ENCODE assay signal across 9 mouse cellular contexts in the genomic region with DNA sequence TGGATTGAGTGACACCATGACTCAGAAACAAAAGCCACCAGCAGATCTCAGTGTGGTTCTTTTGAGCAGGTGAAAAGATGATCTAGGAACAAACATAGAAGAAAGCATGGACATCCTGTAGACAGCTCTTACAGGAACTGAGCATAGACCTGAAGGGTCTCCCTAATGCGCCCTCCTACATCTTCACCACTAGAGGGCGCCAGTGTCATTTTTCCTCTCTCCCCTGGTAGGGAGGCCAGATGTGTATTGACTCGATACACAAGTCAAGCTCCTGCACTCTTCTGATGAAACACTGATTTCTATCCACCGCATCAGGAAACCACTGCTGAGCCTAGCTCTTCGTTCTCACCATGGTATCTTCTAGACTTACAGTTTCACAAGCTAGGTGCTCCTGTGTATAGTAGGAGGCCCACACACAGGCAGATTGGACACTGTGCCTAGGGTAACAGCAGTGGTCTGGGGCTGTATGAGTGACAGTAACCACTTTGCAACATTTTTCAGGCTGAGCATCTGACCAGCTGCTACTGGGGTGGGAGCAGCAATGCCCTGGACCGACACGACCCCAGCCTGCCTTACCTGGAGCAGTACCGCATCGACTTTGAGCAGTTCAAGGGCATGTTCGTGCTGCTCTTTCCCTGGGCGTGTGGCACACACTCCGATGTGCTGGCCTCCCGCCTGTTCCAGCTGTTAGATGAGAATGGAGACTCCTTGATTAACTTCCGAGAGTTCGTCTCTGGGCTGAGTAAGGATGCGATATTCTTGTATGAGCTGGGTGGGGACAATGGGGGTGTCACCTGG. TPM values are rescaled to one million over a fixed set of nuclear protein-coding genes. Genes with fewer than 3 reads are reported as not detected.
A peak's percentile ranks its signal among the peaks of the same experiment; 100 is the strongest.
DNase-seq lines count a peak whose midpoint lies in the region; ATAC-seq lines count a peak whose summit lies in the region.
"Had no signal": no experiment of that assay in that cellular context is flagged by ENCODE, and none has a peak within 500 bp of the region (broad histone marks: within the 10 kb centered on the region; RNA-seq: fewer than 3 reads in every experiment).

No protein-coding gene starts in this region.

- no peak overlapping the region for H3K9ac ChIP-seq in embryonic facial prominence, embryonic 12.5 days
- no peak overlapping the region for H3K9ac ChIP-seq in liver, embryonic 16.5 days (ENCODE audit: low read depth, low read length)
- H3K9ac ChIP-seq in neural tube, embryonic 11.5 days (ENCODE audit: low read length): no peak overlapping the region
- H3K9ac ChIP-seq: limb, embryonic 15.5 days had no signal

- peak; percentile 92 for DNase-seq in ES-CJ7 (ENCODE audit: low read depth, low spot score)
- DNase-seq in adrenal gland, postnatal 36 days: peak; percentile 52 to 66
- peak; percentile 61 to 78 for DNase-seq in heart, postnatal 10 days
- DNase-seq in kidney, postnatal 25 days: peak; percentile 54 to 59
- peak; percentile 67 for DNase-seq in neural tube, embryonic 11.5 days (ENCODE audit: low spot score)
- peak; percentile 76 for DNase-seq in thymus, postnatal 0 days (ENCODE audit: low spot score)

- 72% methylated on average over 16 of the region's 16 CpGs for WGBS in embryonic facial prominence, embryonic 12.5 days
- WGBS in liver, embryonic 16.5 days (ENCODE audit: insufficient replicate concordance): 64% methylated on average over 16 of the region's 16 CpGs
- WGBS in neural tube, embryonic 11.5 days: 70% methylated on average over 16 of the region's 16 CpGs

- no peaks in the 10 kb centered on the region for H3K4me1 ChIP-seq in embryonic facial prominence, embryonic 12.5 days
- no peaks in the 10 kb centered on the region for H3K4me1 ChIP-seq in liver, embryonic 16.5 days (ENCODE audit: control insufficient read depth, low read depth, low read length)
- H3K4me1 ChIP-seq in neural tube, embryonic 11.5 days (ENCODE audit: control insufficient read depth, insufficient read depth, low read length): no peaks in the 10 kb centered on the region
- H3K4me1 ChIP-seq: limb, embryonic 15.5 days had no signal

- no peaks in the 10 kb centered on the region for H3K36me3 ChIP-seq in embryonic facial prominence, embryonic 12.5 days
- no peaks in the 10 kb centered on the region for H3K36me3 ChIP-seq in liver, embryonic 16.5 days (ENCODE audit: control insufficient read depth, insufficient read depth)
- H3K36me3 ChIP-seq in neural tube, embryonic 11.5 days (ENCODE audit: control insufficient read depth, insufficient read depth, low read length): no peaks in the 10 kb centered on the region

- intact Hi-C loops in heart, postnatal 10 days (cut with DNase I): loop anchor here (2.0 to 10.0 kb wide), 4 partner anchors 82 to 192 kb away; no protein-coding TSS in a partner anchor

- no peak overlapping the region for H3K27ac ChIP-seq in embryonic facial prominence, embryonic 12.5 days
- H3K27ac ChIP-seq in liver, embryonic 16.5 days (ENCODE audit: low read length): no peak overlapping the region
- H3K27ac ChIP-seq in neural tube, embryonic 11.5 days (ENCODE audit: low read depth, low read length): no peak overlapping the region
- H3K27ac ChIP-seq: limb, embryonic 15.5 days had no signal

- H3K27me3 ChIP-seq in embryonic facial prominence, embryonic 12.5 days: no peaks in the 10 kb centered on the region
- no peaks in the 10 kb centered on the region for H3K27me3 ChIP-seq in liver, embryonic 16.5 days (ENCODE audit: control insufficient read depth, insufficient read depth, low read depth, low read length)
- H3K27me3 ChIP-seq in neural tube, embryonic 11.5 days (ENCODE audit: control insufficient read depth, insufficient read depth, low read length): no peaks in the 10 kb centered on the region
- H3K27me3 ChIP-seq: limb, embryonic 15.5 days had no signal

- H3K9me3 ChIP-seq in embryonic facial prominence, embryonic 12.5 days: no peaks in the 10 kb centered on the region
- no peaks in the 10 kb centered on the region for H3K9me3 ChIP-seq in liver, embryonic 16.5 days (replicated peaks; ENCODE audit: control insufficient read depth, low read length)
- H3K9me3 ChIP-seq in neural tube, embryonic 11.5 days (ENCODE audit: control insufficient read depth, low read length): no peaks in the 10 kb centered on the region
- H3K9me3 ChIP-seq: limb, embryonic 15.5 days had no signal

- no peak overlapping the region for H3K4me3 ChIP-seq in embryonic facial prominence, embryonic 12.5 days
- no peak overlapping the region for H3K4me3 ChIP-seq in liver, embryonic 16.5 days (ENCODE audit: low read depth, low read length)
- no peak overlapping the region for H3K4me3 ChIP-seq in neural tube, embryonic 11.5 days (ENCODE audit: low read depth, low read length)
- H3K4me3 ChIP-seq: limb, embryonic 15.5 days had no signal

- H3K4me2 ChIP-seq in embryonic facial prominence, embryonic 12.5 days (replicated peaks): no peak overlapping the region
- no peak overlapping the region for H3K4me2 ChIP-seq in liver, embryonic 16.5 days (ENCODE audit: low read depth, low read length)
- H3K4me2 ChIP-seq in neural tube, embryonic 11.5 days (ENCODE audit: low read depth): no peak overlapping the region
- H3K4me2 ChIP-seq: limb, embryonic 15.5 days had no signal

- peak; percentile 72 for ATAC-seq in embryonic facial prominence, embryonic 12.5 days (ENCODE audit: insufficient number of reproducible peaks, insufficient read depth, low FRiP score, low TSS enrichment)
- ATAC-seq in liver, embryonic 16.5 days (ENCODE audit: low read depth): peak; percentile 64
- ATAC-seq in neural tube, embryonic 11.5 days (ENCODE audit: insufficient read depth, low FRiP score, low TSS enrichment): peak; percentile 76

RNA-seq across cellular contexts. Expression of a gene that starts 29.5 kb away (rescaled TPM):
- total RNA-seq in adrenal gland, postnatal 36 days (2021): 100 to 1,000 TPM; 518 to 847 TPM
- polyA plus RNA-seq in embryonic facial prominence, embryonic 12.5 days (2016; fragmentation: Nextera tagmentation; extraction: Ambion mirVana): not detected in 2 replicates
- total RNA-seq in heart, postnatal 10 days (2021): 100 to 1,000 TPM; 110 to 572 TPM
- polyA plus RNA-seq in liver, embryonic 16.5 days (2015; fragmentation: Nextera tagmentation; extraction: Ambion mirVana): not detected in 2 replicates
- polyA plus RNA-seq in neural tube, embryonic 11.5 days (2014; fragmentation: Nextera tagmentation; extraction: Ambion mirVana): 0.19 TPM in 1 of 2 replicates, not detected in the other
- polyA plus RNA-seq in thymus, postnatal 0 days (2015; fragmentation: Nextera tagmentation; extraction: Ambion mirVana): 0.19 and 1.0 TPM in 2 replicates
- polyA plus RNA-seq: limb, embryonic 15.5 days had no signal
